12 mouse cellular contexts compared by ENCODE assay signal in the genomic region with DNA sequence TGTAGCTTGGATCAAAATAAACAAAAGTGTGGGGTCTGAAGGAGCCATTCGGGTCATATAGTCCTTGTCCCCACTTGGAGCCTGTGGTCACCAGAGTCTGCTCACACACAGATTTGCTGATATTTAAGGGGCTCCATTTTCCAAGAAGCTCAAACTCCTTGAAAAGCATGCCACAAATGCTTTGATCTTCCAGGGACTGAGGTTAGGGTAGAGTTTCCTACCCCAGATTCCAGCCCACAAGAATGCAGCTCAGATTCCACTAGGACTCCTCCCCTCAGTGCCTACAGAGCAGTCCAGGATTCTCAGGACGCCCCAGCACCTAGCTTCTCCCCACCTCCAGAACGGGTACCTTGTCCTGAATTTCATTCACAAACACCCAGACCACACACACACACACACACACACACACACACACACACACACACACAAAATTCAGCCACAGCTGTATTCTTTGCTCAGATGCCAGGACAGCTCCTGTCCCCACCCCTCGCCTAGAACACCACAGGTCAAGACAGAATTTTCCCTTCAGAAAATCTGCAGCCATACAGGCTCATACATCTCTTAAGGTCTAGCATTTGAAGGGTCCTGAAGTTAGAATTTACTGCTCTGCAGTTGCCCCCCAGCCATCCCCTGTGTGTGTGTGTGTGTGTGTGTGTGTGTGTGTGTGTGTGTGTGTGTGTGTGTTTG.
DNase-seq lines count a peak whose midpoint lies in the region; ATAC-seq and TF ChIP-seq lines count a peak whose summit lies in the region.
"Had no signal": no experiment of that assay in that cellular context is flagged by ENCODE, and none has a peak within 500 bp of the region (broad histone marks: within the 10 kb centered on the region; RNA-seq: fewer than 3 reads in every experiment).

No protein-coding gene starts in this region.

- no peak for ATAC-seq in heart, embryonic 15.5 days (replicated peaks; ENCODE audit: insufficient number of reproducible peaks, insufficient read depth, low FRiP score, low read depth)
- ATAC-seq in lung, embryonic 15.5 days (ENCODE audit: borderline replicate concordance, extremely low read depth, low FRiP score, low TSS enrichment) = peak; percentile 54
- ATAC-seq in limb, embryonic 11.5 days (ENCODE audit: insufficient number of reproducible peaks, low FRiP score, low TSS enrichment, low read depth) = peak; percentile 77; the same call in 1 of the 2 replicates

- no peaks in the 10 kb centered on the region for H3K36me3 ChIP-seq in heart, embryonic 15.5 days
- 0 out of 2 replicates have a peak, but pooled peaks cover 2% of the 10 kb centered on the region for H3K36me3 ChIP-seq in lung, embryonic 15.5 days
- no peaks in the 10 kb centered on the region for H3K36me3 ChIP-seq in limb, embryonic 11.5 days (ENCODE audit: control insufficient read depth, insufficient read depth, low read length)

- no peak overlapping the region for H3K4me3 ChIP-seq in heart, embryonic 15.5 days
- no peak overlapping the region for H3K4me3 ChIP-seq in lung, embryonic 15.5 days
- H3K4me3 ChIP-seq in cortical plate, adult 2 months (ENCODE audit: insufficient read depth, low read length) = no peak overlapping the region
- H3K4me3 ChIP-seq in limb, embryonic 11.5 days (ENCODE audit: low read depth, low read length) = no peak overlapping the region

- WGBS in heart, embryonic 15.5 days = 20% methylated on average over 4 of the region's 4 CpGs
- 8% methylated on average over 4 of the region's 4 CpGs for WGBS in lung, embryonic 15.5 days
- WGBS in limb, embryonic 11.5 days = 23% methylated on average over 4 of the region's 4 CpGs

- TF ChIP-seq CTCF in cortical plate, adult 2 months (IDR thresholded peaks at IDR 0.05; ENCODE audit: extremely low read depth, insufficient read depth, low read length) = no peak

- H3K4me2 ChIP-seq in heart, embryonic 15.5 days = no peak overlapping the region
- H3K4me2 ChIP-seq in lung, embryonic 15.5 days = no peak overlapping the region; the same call in 1 of the 2 replicates
- no peak overlapping the region for H3K4me2 ChIP-seq in limb, embryonic 11.5 days (ENCODE audit: low read depth, severe bottlenecking)

- no peak for TF ChIP-seq POLR2A in cortical plate, adult 2 months (IDR thresholded peaks at IDR 0.05; ENCODE audit: extremely low read depth, insufficient read depth, low read length)

- H3K9me3 ChIP-seq in heart, embryonic 15.5 days (replicated peaks) = no peaks in the 10 kb centered on the region
- no peaks in the 10 kb centered on the region for H3K9me3 ChIP-seq in lung, embryonic 15.5 days
- H3K9me3 ChIP-seq in limb, embryonic 11.5 days (ENCODE audit: control insufficient read depth, low read length) = no peaks in the 10 kb centered on the region

- peak overlapping the region; percentile 19 for H3K27ac ChIP-seq in heart, embryonic 15.5 days
- H3K27ac ChIP-seq in lung, embryonic 15.5 days = peak overlapping the region; percentile 89
- H3K27ac ChIP-seq in cortical plate, adult 2 months (ENCODE audit: insufficient read depth, low read length) = peak overlapping the region; percentile 81
- no peak overlapping the region for H3K27ac ChIP-seq in limb, embryonic 11.5 days (replicated peaks; ENCODE audit: low read depth, low read length)
- H3K27ac ChIP-seq: macrophage had no signal

- no peaks in the 10 kb centered on the region for H3K27me3 ChIP-seq in heart, embryonic 15.5 days
- no peaks in the 10 kb centered on the region for H3K27me3 ChIP-seq in lung, embryonic 15.5 days
- no peaks in the 10 kb centered on the region for H3K27me3 ChIP-seq in limb, embryonic 11.5 days (ENCODE audit: control insufficient read depth, insufficient read depth, low read length)

- peaks cover 13% of the 10 kb centered on the region for H3K4me1 ChIP-seq in heart, embryonic 15.5 days (replicated peaks)
- peaks cover 61% of the 10 kb centered on the region for H3K4me1 ChIP-seq in lung, embryonic 15.5 days
- no peaks in the 10 kb centered on the region; the same call in 1 of the 2 replicates for H3K4me1 ChIP-seq in cortical plate, adult 2 months (ENCODE audit: control insufficient read depth, insufficient read depth, low read length)
- H3K4me1 ChIP-seq in limb, embryonic 11.5 days (ENCODE audit: control insufficient read depth, insufficient read depth, low read length) = peaks cover 15% of the 10 kb centered on the region

- H3K9ac ChIP-seq in heart, embryonic 15.5 days = no peak overlapping the region
- H3K9ac ChIP-seq in lung, embryonic 15.5 days = no peak overlapping the region
- H3K9ac ChIP-seq in limb, embryonic 11.5 days (ENCODE audit: low read length) = no peak overlapping the region

- no peak for DNase-seq in heart, adult 11 months
- DNase-seq in lung, postnatal 25 days (ENCODE audit: low spot score) = no peak
- DNase-seq in limb, embryonic 11.5 days (ENCODE audit: low spot score) = peak; percentile 34
- no peak for DNase-seq in right cerebral cortex, postnatal 14 days
- no peak for DNase-seq in adrenal gland, adult 8-10 months
- DNase-seq: adrenal gland, adult 2 months; cerebellum, postnatal 10 days; right cerebral cortex, postnatal 4 days had no signal
